Mouse (Mus musculus) liver, postnatal 0 days (tissue): Measurements from ENCODE around the gene Uap1.

Experiments
- CTCF ChIP-seq: sonication (generic); IDR thresholded peaks from 2 replicates; pipeline ENCODE4 v1.5.1; 2016; ENCODE audit warnings: antibody characterized with exemption, low read depth
- EP300 ChIP-seq: IDR thresholded peaks from 2 replicates; pipeline ENCODE4 v1.6.1; 2016; ENCODE audit warnings: antibody characterized with exemption, low read depth, mild to moderate bottlenecking

GRCm38 (mm10) chr1:170174814-170175332, at the start of gene Uap1:
- TF ChIP-seq CTCF (peak; percentile 83), EP300 (peak; percentile 30; the same call in 1 of the 2 replicates)
